Mouse (Mus musculus) liver, adult 2 months (tissue): ENCODE measurements around the gene Pik3r6.

ENCODE experiments used
- CTCF ChIP-seq: fragments of 200-500 bp; IDR thresholded peaks from 2 replicates; pipeline ENCODE4 v1.5.1; 2011; ENCODE audit warnings: low read depth, low read length, control low read depth
- POLR2A ChIP-seq: fragments of 200-500 bp; IDR thresholded peaks from 2 replicates; pipeline ENCODE4 v1.6.1; 2011; ENCODE audit warnings: low read length, control low read depth; ENCODE audit not compliant: insufficient read depth; ENCODE audit errors: extremely low read depth

DNA sequence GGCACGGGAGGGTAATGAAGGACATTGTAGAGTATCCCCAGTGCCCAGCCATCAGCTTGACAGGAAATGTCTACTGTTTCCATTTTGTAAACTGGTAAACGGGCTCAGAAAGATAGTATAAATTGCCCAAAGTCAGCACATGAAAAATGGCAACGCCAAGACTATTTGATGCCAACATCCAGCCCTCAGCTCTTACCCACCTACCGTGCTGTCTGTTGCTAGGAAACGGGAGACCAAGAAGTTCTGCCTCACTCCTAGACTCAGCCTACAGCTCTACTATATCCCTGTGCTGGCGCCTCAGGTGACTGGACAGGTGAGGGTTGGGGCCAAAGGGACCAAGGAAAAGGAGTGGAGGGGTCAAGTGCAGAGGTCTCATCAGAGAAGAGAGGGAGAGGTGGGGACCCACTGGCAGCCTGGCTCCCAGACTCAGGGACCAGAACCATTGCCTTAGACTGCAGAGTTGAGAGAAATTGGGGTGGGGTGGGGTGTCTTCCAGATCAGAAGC, 31.2 kb downstream of the Pik3r6 start:
- TF ChIP-seq CTCF (no peak), POLR2A (no peak)
